ENCODE assay signal across 14 mouse cellular contexts in the genomic region with DNA sequence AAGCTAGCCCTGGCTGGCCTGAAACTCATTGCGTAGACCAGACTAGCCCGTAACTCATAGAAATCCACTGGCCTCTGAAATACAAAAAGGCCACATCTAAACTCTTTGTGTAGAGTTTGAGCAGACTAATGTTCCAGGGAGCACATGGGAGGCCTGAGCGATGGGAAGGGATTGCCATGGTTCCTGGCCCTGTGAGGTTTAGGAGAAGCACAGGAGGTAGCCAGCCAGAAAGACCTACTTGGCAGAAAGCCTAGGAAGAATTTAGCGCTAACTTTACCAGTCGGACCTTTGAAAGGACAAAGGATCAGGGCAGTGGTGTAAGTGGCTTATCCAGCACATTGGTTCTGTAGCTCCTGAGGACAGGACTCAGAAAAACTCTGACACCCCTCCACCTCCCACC.
A peak's percentile ranks its signal among the peaks of the same experiment; 100 is the strongest.
DNase-seq lines count a peak whose midpoint lies in the region; ATAC-seq and TF ChIP-seq lines count a peak whose summit lies in the region.
"Had no signal": no experiment of that assay in that cellular context is flagged by ENCODE, and none has a peak within 500 bp of the region (broad histone marks: within the 10 kb centered on the region; RNA-seq: fewer than 3 reads in every experiment).

No protein-coding gene starts in this region.

- H3K27ac ChIP-seq in heart, embryonic 10.5 days: peak overlapping the region; percentile 74; the same call in 1 of the 2 replicates
- no peak overlapping the region for H3K27ac ChIP-seq in liver, embryonic 11.5 days (ENCODE audit: low read depth, low read length)
- peak overlapping the region; percentile 70 for H3K27ac ChIP-seq in CH12.LX (ENCODE audit: insufficient read depth, low read depth)
- 0 out of 2 replicates have a peak overlapping the region, but pooled peaks have one; percentile 27 for H3K27ac ChIP-seq in kidney, embryonic 15.5 days
- H3K27ac ChIP-seq in intestine, postnatal 0 days (ENCODE audit: low read depth, low read length): no peak overlapping the region
- H3K27ac ChIP-seq: embryonic facial prominence, embryonic 15.5 days; hindbrain, embryonic 13.5 days; limb, embryonic 13.5 days; midbrain, embryonic 12.5 days had no signal

- no peak for TF ChIP-seq CTCF in CH12.LX (conservative IDR thresholded peaks at IDR 0.05 in 1 of 2, IDR thresholded peaks at IDR 0.05 in 1 of 2; ENCODE audit: low read depth in 2 of 2, low read length in 2 of 2)
- TF ChIP-seq CTCF in intestine, postnatal 0 days (IDR thresholded peaks at IDR 0.05; ENCODE audit: low read depth): no peak

- no peaks in the 10 kb centered on the region for H3K9me3 ChIP-seq in heart, embryonic 10.5 days
- no peaks in the 10 kb centered on the region for H3K9me3 ChIP-seq in liver, embryonic 11.5 days (ENCODE audit: control insufficient read depth, low read length)
- no peaks in the 10 kb centered on the region for H3K9me3 ChIP-seq in CH12.LX (replicated peaks; ENCODE audit: low read length)
- no peaks in the 10 kb centered on the region for H3K9me3 ChIP-seq in kidney, embryonic 15.5 days (replicated peaks)
- no peaks in the 10 kb centered on the region for H3K9me3 ChIP-seq in intestine, postnatal 0 days (ENCODE audit: control insufficient read depth)
- H3K9me3 ChIP-seq: embryonic facial prominence, embryonic 15.5 days; hindbrain, embryonic 13.5 days; limb, embryonic 13.5 days; midbrain, embryonic 12.5 days had no signal

- ATAC-seq in liver, embryonic 11.5 days (replicated peaks; ENCODE audit: low FRiP score): no peak
- ATAC-seq in kidney, embryonic 15.5 days (replicated peaks; ENCODE audit: low FRiP score): no peak
- no peak for ATAC-seq in intestine, postnatal 0 days

- no peak for TF ChIP-seq RAD21 in CH12.LX (IDR thresholded peaks at IDR 0.05; ENCODE audit: low read depth, low read length)

- 64% methylated on average over 5 of the region's 5 CpGs for WGBS in heart, embryonic 10.5 days
- 55% methylated on average over 5 of the region's 5 CpGs for WGBS in liver, embryonic 11.5 days
- 75% methylated on average over 5 of the region's 5 CpGs for WGBS in kidney, embryonic 15.5 days
- 76% methylated on average over 5 of the region's 5 CpGs for WGBS in intestine, postnatal 0 days

- intact Hi-C loops in heart, postnatal 14 days (cut with DNase I): loop anchor here (5.0 kb wide), 1 partner anchor 145 kb away; no protein-coding TSS in a partner anchor

- H3K4me1 ChIP-seq in heart, embryonic 10.5 days: peaks cover 10% of the 10 kb centered on the region; the same call in 1 of the 2 replicates
- peaks cover 4% of the 10 kb centered on the region; the same call in 1 of the 2 replicates for H3K4me1 ChIP-seq in liver, embryonic 11.5 days (replicated peaks; ENCODE audit: control insufficient read depth, insufficient read depth, low read length)
- peaks cover 14 to 41% of the 10 kb centered on the region in 2 experiments for H3K4me1 ChIP-seq in CH12.LX (ENCODE audit: control insufficient read depth in 1 of 2, insufficient read depth in 2 of 2)
- peaks cover 8% of the 10 kb centered on the region; the same call in 1 of the 2 replicates for H3K4me1 ChIP-seq in kidney, embryonic 15.5 days
- no peaks in the 10 kb centered on the region for H3K4me1 ChIP-seq in intestine, postnatal 0 days (replicated peaks; ENCODE audit: control insufficient read depth, insufficient read depth, low read length)
- H3K4me1 ChIP-seq: embryonic facial prominence, embryonic 15.5 days; hindbrain, embryonic 13.5 days; midbrain, embryonic 12.5 days had no signal

- peak overlapping the region; percentile 8 for H3K4me2 ChIP-seq in liver, embryonic 11.5 days
- peak overlapping the region; percentile 63; the same call in 1 of the 2 replicates for H3K4me2 ChIP-seq in CH12.LX (ENCODE audit: insufficient read depth, low read depth, poor library complexity, severe bottlenecking)
- no peak overlapping the region for H3K4me2 ChIP-seq in kidney, embryonic 15.5 days
- no peak overlapping the region for H3K4me2 ChIP-seq in intestine, postnatal 0 days (replicated peaks; ENCODE audit: low read depth)
- H3K4me2 ChIP-seq: embryonic facial prominence, embryonic 15.5 days; hindbrain, embryonic 13.5 days; limb, embryonic 13.5 days; midbrain, embryonic 12.5 days had no signal

- H3K79me2 ChIP-seq in CH12.LX (replicated peaks; ENCODE audit: control insufficient read depth, extremely low read depth, insufficient read depth, poor library complexity, severe bottlenecking): no peaks in the 10 kb centered on the region

- no peak for TF ChIP-seq POLR2A in CH12.LX (IDR thresholded peaks at IDR 0.05; ENCODE audit: low read depth, low read length)

- dilution Hi-C loops in CH12.LX (cut with MboI; ENCODE audit: extremely low pct_ligation_motif_present, extremely low pct_unique_long_range_greater_than_20kb, low sequenced_read_pairs): no loop called here

- H3K36me3 ChIP-seq in heart, embryonic 10.5 days: no peaks in the 10 kb centered on the region
- H3K36me3 ChIP-seq in liver, embryonic 11.5 days (ENCODE audit: control insufficient read depth, insufficient read depth, low read length): no peaks in the 10 kb centered on the region
- no peaks in the 10 kb centered on the region for H3K36me3 ChIP-seq in CH12.LX (replicated peaks in 1 of 2; ENCODE audit: control insufficient read depth in 1 of 2, insufficient read depth in 1 of 2, low read length in 1 of 2)
- no peaks in the 10 kb centered on the region for H3K36me3 ChIP-seq in kidney, embryonic 15.5 days
- H3K36me3 ChIP-seq in intestine, postnatal 0 days (ENCODE audit: control insufficient read depth, insufficient read depth): no peaks in the 10 kb centered on the region
- H3K36me3 ChIP-seq: embryonic facial prominence, embryonic 15.5 days; hindbrain, embryonic 13.5 days; limb, embryonic 13.5 days; midbrain, embryonic 12.5 days had no signal

- H3K9ac ChIP-seq in liver, embryonic 11.5 days (ENCODE audit: low read depth, low read length): 0 out of 2 replicates have a peak overlapping the region, but pooled peaks have one; percentile 34
- peak overlapping the region; percentile 68 for H3K9ac ChIP-seq in CH12.LX (ENCODE audit: insufficient read depth, low read depth)
- H3K9ac ChIP-seq in kidney, embryonic 15.5 days: no peak overlapping the region
- no peak overlapping the region for H3K9ac ChIP-seq in intestine, postnatal 0 days (ENCODE audit: low read depth, low read length)
- H3K9ac ChIP-seq: embryonic facial prominence, embryonic 15.5 days; hindbrain, embryonic 13.5 days; limb, embryonic 13.5 days; midbrain, embryonic 12.5 days had no signal

- H3K27me3 ChIP-seq in heart, embryonic 10.5 days (ENCODE audit: insufficient read depth, poor library complexity, severe bottlenecking): peaks cover 34% of the 10 kb centered on the region; the same call in 1 of the 2 replicates
- no peaks in the 10 kb centered on the region; the same call in 1 of the 2 replicates for H3K27me3 ChIP-seq in liver, embryonic 11.5 days (replicated peaks; ENCODE audit: control insufficient read depth, insufficient read depth, low read length)
- H3K27me3 ChIP-seq in CH12.LX (replicated peaks): no peaks in the 10 kb centered on the region
- H3K27me3 ChIP-seq in kidney, embryonic 15.5 days: peaks cover 26% of the 10 kb centered on the region
- no peaks in the 10 kb centered on the region for H3K27me3 ChIP-seq in intestine, postnatal 0 days (replicated peaks; ENCODE audit: control insufficient read depth, insufficient read depth, low read length)

- no peak for DNase-seq in heart, embryonic 10.5 days (ENCODE audit: low spot score)
- DNase-seq in heart, postnatal 14 days: no peak
- DNase-seq in liver, embryonic 11.5 days (ENCODE audit: low spot score): no peak
- DNase-seq in liver (no peak), CH12.LX (ENCODE audit: extremely low read depth) (no peak)
- no peak for DNase-seq in cerebellum, adult 9-11 months
- DNase-seq: cerebellum, postnatal 25 days; layer of hippocampus, adult 9-11 months had no signal

- no peak for TF ChIP-seq EP300 in CH12.LX (IDR thresholded peaks at IDR 0.05; ENCODE audit: low read length)

- in situ Hi-C loops in CH12.LX (cut with MboI; ENCODE audit: low pct_ligation_motif_present, low pct_unique_long_range_greater_than_20kb, low sequenced_read_pairs): loop anchor here (10.0 kb wide), 1 partner anchor 82 kb away; no protein-coding TSS in a partner anchor

- H3K4me3 ChIP-seq in heart, embryonic 10.5 days: no peak overlapping the region
- H3K4me3 ChIP-seq in liver, embryonic 11.5 days (ENCODE audit: low read depth, low read length): no peak overlapping the region
- H3K4me3 ChIP-seq in CH12.LX (replicated peaks in 1 of 3; ENCODE audit: low read depth in 2 of 3, low read length in 2 of 3, poor library complexity in 1 of 3): peak overlapping the region in 1 of 3 experiments; percentile 20
- no peak overlapping the region for H3K4me3 ChIP-seq in kidney, embryonic 15.5 days (replicated peaks)
- H3K4me3 ChIP-seq in intestine, postnatal 0 days (ENCODE audit: low read depth, low read length): no peak overlapping the region
- H3K4me3 ChIP-seq: embryonic facial prominence, embryonic 15.5 days; hindbrain, embryonic 13.5 days; limb, embryonic 13.5 days; midbrain, embryonic 12.5 days had no signal

TF ChIP-seq in CH12.LX, 34 proteins besides CTCF, POLR2A, EP300 and RAD21:
- no peak for TF ChIP-seq JUND (conservative IDR thresholded peaks at IDR 0.05; ENCODE audit: low read depth, low read length)
- no peak for TF ChIP-seq MXI1 (IDR thresholded peaks at IDR 0.05; ENCODE audit: low read depth, low read length)
- TF ChIP-seq MAX (IDR thresholded peaks at IDR 0.05; ENCODE audit: low read length): no peak
- no peak for TF ChIP-seq ZKSCAN1 (IDR thresholded peaks at IDR 0.05; ENCODE audit: borderline replicate concordance, low read depth, low read length)
- no peak for TF ChIP-seq UBTF (IDR thresholded peaks at IDR 0.05; ENCODE audit: low read depth, low read length)
- no peak for TF ChIP-seq POLR2AphosphoS2 (IDR thresholded peaks at IDR 0.05; ENCODE audit: low read depth, low read length)
- TF ChIP-seq IRF4 (IDR thresholded peaks at IDR 0.05; ENCODE audit: low read depth, low read length): no peak
- no peak for TF ChIP-seq ZMIZ1 (IDR thresholded peaks at IDR 0.05; ENCODE audit: low read depth, low read length)
- no peak for TF ChIP-seq JUN (IDR thresholded peaks at IDR 0.05; ENCODE audit: insufficient read depth, low read depth, low read length)
- no peak for TF ChIP-seq ZNF384 (IDR thresholded peaks at IDR 0.05; ENCODE audit: low read depth, low read length)
- TF ChIP-seq GABPA (IDR thresholded peaks at IDR 0.05; ENCODE audit: insufficient replicate concordance, low read depth, low read length): no peak
- TF ChIP-seq NELFE (IDR thresholded peaks at IDR 0.05; ENCODE audit: low read depth, low read length): no peak
- no peak for TF ChIP-seq USF1 (IDR thresholded peaks at IDR 0.05; ENCODE audit: low read depth, low read length)
- no peak for TF ChIP-seq CHD1 (IDR thresholded peaks at IDR 0.05; ENCODE audit: low read depth, low read length)
- no peak for TF ChIP-seq TCF12 (IDR thresholded peaks at IDR 0.05; ENCODE audit: low read depth, low read length)
- TF ChIP-seq BHLHE40 (IDR thresholded peaks at IDR 0.05; ENCODE audit: low read depth, low read length): no peak

Comparison
In these comparisons a context has a peak if more than half of its experiments do, and no peak if none do; other contexts are left out.
1. H3K27ac ChIP-seq: peak in heart, embryonic 10.5 days (single experiment), CH12.LX (single experiment) and kidney, embryonic 15.5 days (single experiment); none in liver, embryonic 11.5 days (single experiment) and intestine, postnatal 0 days (single experiment).
2. H3K4me2 ChIP-seq: peak in liver, embryonic 11.5 days (single experiment) and CH12.LX (single experiment); none in kidney, embryonic 15.5 days (single experiment) and intestine, postnatal 0 days (single experiment).
3. H3K9ac ChIP-seq: peak in liver, embryonic 11.5 days (single experiment) and CH12.LX (single experiment); none in kidney, embryonic 15.5 days (single experiment) and intestine, postnatal 0 days (single experiment).